In genomic region chr3:55336895-55337294, GRCm38 (mm10) we compare ENCODE assay signal across 11 mouse cellular contexts.
DNase-seq lines count a peak whose midpoint lies in the region; ATAC-seq and TF ChIP-seq lines count a peak whose summit lies in the region.
"Had no signal": no experiment of that assay in that cellular context is flagged by ENCODE, and none has a peak within 500 bp of the region (broad histone marks: within the 10 kb centered on the region; RNA-seq: fewer than 3 reads in every experiment).

No protein-coding gene starts in this region.

- H3K27me3 ChIP-seq in hindbrain, embryonic 13.5 days, result no peaks in the 10 kb centered on the region
- H3K27me3 ChIP-seq: intestine, embryonic 15.5 days; limb, embryonic 13.5 days; midbrain, embryonic 12.5 days had no signal

- H3K36me3 ChIP-seq in hindbrain, embryonic 13.5 days, result peaks cover 3% of the 10 kb centered on the region
- H3K36me3 ChIP-seq: intestine, embryonic 15.5 days; limb, embryonic 13.5 days had no signal

- no peak overlapping the region for H3K9ac ChIP-seq in hindbrain, embryonic 13.5 days
- H3K9ac ChIP-seq: intestine, embryonic 15.5 days; limb, embryonic 13.5 days; midbrain, embryonic 12.5 days had no signal

- ATAC-seq in hindbrain, embryonic 13.5 days (ENCODE audit: low FRiP score), result no peak
- ATAC-seq: intestine, embryonic 15.5 days had no signal

- no peak overlapping the region for H3K4me3 ChIP-seq in gastrocnemius, adult 2 months
- H3K4me3 ChIP-seq in hindbrain, embryonic 13.5 days, result no peak overlapping the region
- H3K4me3 ChIP-seq: intestine, embryonic 15.5 days; limb, embryonic 13.5 days; midbrain, embryonic 12.5 days had no signal

- H3K4me2 ChIP-seq in hindbrain, embryonic 13.5 days, result no peak overlapping the region
- H3K4me2 ChIP-seq: intestine, embryonic 15.5 days; limb, embryonic 13.5 days; midbrain, embryonic 12.5 days had no signal

- TF ChIP-seq CTCF in gastrocnemius, adult 2 months (IDR thresholded peaks at IDR 0.05), result no peak

- peak overlapping the region; percentile 39; the same call in 1 of the 2 replicates for H3K27ac ChIP-seq in gastrocnemius, adult 2 months
- H3K27ac ChIP-seq in hindbrain, embryonic 13.5 days, result no peak overlapping the region
- H3K27ac ChIP-seq: intestine, embryonic 15.5 days; limb, embryonic 13.5 days; midbrain, embryonic 12.5 days had no signal

- intact Hi-C loops in gastrocnemius, adult 2 months (cut with DNase I), result no loop called here

- H3K9me3 ChIP-seq in hindbrain, embryonic 13.5 days, result no peaks in the 10 kb centered on the region
- H3K9me3 ChIP-seq: intestine, embryonic 15.5 days had no signal

- H3K4me1 ChIP-seq in hindbrain, embryonic 13.5 days (replicated peaks), result peaks cover 14% of the 10 kb centered on the region
- H3K4me1 ChIP-seq: intestine, embryonic 15.5 days; midbrain, embryonic 12.5 days had no signal

- peak; percentile 59 for DNase-seq in gastrocnemius, adult 2 months
- no peak for DNase-seq in gastrocnemius, postnatal 4 days (ENCODE audit: low spot score in 2 of 2)
- peak; percentile 44 for DNase-seq in gastrocnemius, postnatal 10 days
- peak; percentile 55 for DNase-seq in kidney, adult 9 months
- DNase-seq in lung, postnatal 14 days, result peak; percentile 59
- DNase-seq in layer of hippocampus, adult 9-10 months (ENCODE audit: low spot score), result no peak
- no peak for DNase-seq in layer of hippocampus, postnatal 14 days (ENCODE audit: low spot score in 2 of 2)

- 86% methylated on average over 11 of the region's 11 CpGs for WGBS in hindbrain, embryonic 13.5 days

Comparison
In these comparisons a context has a peak if more than half of its experiments do, and no peak if none do; other contexts are left out.
1. DNase-seq: peak in gastrocnemius, adult 2 months (single experiment), gastrocnemius, postnatal 10 days (single experiment), kidney, adult 9 months (single experiment) and lung, postnatal 14 days (single experiment); none in gastrocnemius, postnatal 4 days (0 of 2), layer of hippocampus, adult 9-10 months (single experiment) and layer of hippocampus, postnatal 14 days (0 of 2).